Mouse (Mus musculus) right cerebral cortex, postnatal 4 days (tissue): ENCODE measurements around the gene Cenpt.
A peak's percentile ranks its signal among the peaks of the same experiment; 100 is the strongest.

ENCODE experiments used
- DNase-seq: peaks from one replicate; pipeline ENCODE4 v3.0.0-alpha.2; 2022

Cenpt gene

GRCm38 (mm10) chr8:105801153-105801904, 51.7 kb downstream of the Cenpt start:
- no peak for DNase-seq

- peak; percentile 58 for DNase-seq
Measured at GRCm38 (mm10) chr8:105799091-105799812, 53.8 kb downstream of the Cenpt start.

- no peak for DNase-seq
Measured at GRCm38 (mm10) chr8:105798408-105798807, 54.7 kb downstream of the Cenpt start.

GRCm38 (mm10) chr8:105795785-105796184, 57.3 kb downstream of the Cenpt start:
- DNase-seq, result no peak
